Mouse (Mus musculus): ENCODE data around the gene Gtf3c1. TPM values are rescaled to one million over a fixed set of nuclear protein-coding genes. Genes with fewer than 3 reads are reported as not detected.

Gtf3c1 gene
- polyA plus RNA-seq, 1 experiment from 2014 or later: 50.6 TPM

DNA sequence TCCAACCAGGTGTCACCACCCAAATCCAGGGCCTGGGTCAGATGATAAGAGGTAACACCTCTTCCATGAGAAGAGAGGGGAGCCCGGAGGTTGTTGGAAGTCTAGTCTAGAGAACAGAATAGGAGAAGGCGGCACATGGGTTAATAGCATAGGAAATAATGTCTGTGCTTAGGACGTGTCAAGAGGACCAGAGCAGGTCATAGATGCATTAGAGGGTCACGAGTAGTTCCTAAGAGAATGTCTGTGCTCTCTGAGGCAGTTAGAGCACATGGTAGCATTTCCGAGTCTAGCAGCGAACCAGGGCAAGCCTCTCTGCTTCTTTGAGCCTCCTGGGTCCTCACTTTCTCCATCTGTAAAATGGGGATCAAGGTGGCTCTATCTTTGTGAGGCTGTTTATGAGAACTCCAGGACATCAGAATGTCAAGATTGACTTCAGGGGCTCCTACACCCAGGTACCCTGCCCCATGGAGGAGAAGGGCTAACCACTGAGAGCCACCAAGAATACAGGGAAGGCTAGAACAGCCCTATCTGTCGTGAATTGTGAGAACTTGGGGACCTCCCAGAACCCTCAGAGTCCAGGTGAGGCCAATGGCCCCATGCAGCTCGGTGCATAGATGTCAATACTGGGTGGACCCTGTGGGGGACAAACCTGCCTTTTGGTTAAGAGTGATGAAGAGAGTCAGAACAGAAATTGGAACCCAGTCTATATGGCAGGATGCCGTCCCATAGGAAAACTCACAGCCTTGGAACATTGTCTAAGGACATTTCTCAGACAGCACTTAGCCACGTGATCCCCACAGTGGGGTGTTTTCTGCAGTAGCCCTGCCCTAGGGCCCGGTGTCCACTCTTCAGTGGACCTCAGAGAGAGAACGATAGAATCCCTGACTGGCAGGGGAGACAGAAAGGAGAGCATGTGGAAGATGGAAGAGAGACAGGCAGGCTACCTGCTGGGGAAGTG lies 102.9 kb downstream of the Gtf3c1 start:
- H3K4me3 ChIP-seq: no peak overlapping the region
- H3K27ac ChIP-seq: no peak overlapping the region
- DNase-seq (ENCODE audit: low spot score): no peak
- H3K36me3 ChIP-seq: no peaks in the 10 kb centered on the region
- H3K4me1 ChIP-seq: peaks cover 3% of the 10 kb centered on the region; the same call in 1 of the 2 replicates
- H3K9me3 ChIP-seq (replicated peaks): no peaks in the 10 kb centered on the region
- WGBS: 85% methylated on average over 12 of the region's 12 CpGs
- no peaks in the 10 kb centered on the region for H3K27me3 ChIP-seq (ENCODE audit: low read depth, poor library complexity, severe bottlenecking)

DNA sequence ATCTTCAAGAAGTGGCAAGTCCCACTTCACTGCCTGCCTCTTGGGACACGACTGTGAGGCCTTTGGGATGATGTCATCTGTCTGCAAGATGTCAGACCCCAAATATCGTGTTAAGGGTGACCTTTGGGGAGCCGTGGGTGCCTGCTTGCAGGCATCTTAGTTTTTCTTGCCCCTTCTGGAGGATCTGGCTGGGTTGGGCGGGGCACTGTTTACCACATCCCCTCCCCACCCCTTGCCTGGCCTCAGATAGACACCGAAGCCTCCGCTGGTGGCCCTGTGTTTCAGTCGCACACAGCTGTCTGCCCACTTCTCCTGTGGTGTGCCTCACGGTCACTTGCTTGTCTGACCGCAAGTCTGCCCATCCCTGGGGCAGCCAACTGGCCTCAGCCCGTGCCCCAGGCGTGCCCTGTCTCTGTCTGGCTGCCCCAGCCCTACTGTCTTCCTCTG lies 104.4 kb downstream of the Gtf3c1 start, which contains the start of gene Il21r:
Il21r (plus strand) TSS at position 245 of the 447 bp plus-strand sequence.
- no peaks in the 10 kb centered on the region for H3K27me3 ChIP-seq (ENCODE audit: low read depth, poor library complexity, severe bottlenecking)
- 76% methylated on average over 11 of the region's 11 CpGs for WGBS
- peaks cover 3% of the 10 kb centered on the region; the same call in 1 of the 2 replicates for H3K4me1 ChIP-seq
- no peaks in the 10 kb centered on the region for H3K9me3 ChIP-seq (replicated peaks)
- DNase-seq (ENCODE audit: low spot score): no peak
- no peak within 1 kb of the TSS for H3K4me3 ChIP-seq
- H3K36me3 ChIP-seq: no peaks in the 10 kb centered on the region
- no peak within 1 kb of the TSS for H3K27ac ChIP-seq

- H3K9me3 ChIP-seq (replicated peaks): no peaks in the 10 kb centered on the region
- DNase-seq (ENCODE audit: low spot score): no peak
- no peak overlapping the region for H3K4me3 ChIP-seq
- WGBS: 86% methylated on average over 11 of the region's 11 CpGs
- no peaks in the 10 kb centered on the region for H3K27me3 ChIP-seq (ENCODE audit: low read depth, poor library complexity, severe bottlenecking)
- H3K36me3 ChIP-seq: no peaks in the 10 kb centered on the region
- H3K4me1 ChIP-seq: peaks cover 3% of the 10 kb centered on the region; the same call in 1 of the 2 replicates
- H3K27ac ChIP-seq: no peak overlapping the region
These were observed 105.6 kb downstream of the Gtf3c1 start for GRCm38 (mm10) chr7:125601821-125602448.

GRCm38 (mm10) chr7:125601280-125601670 lies 106.3 kb downstream of the Gtf3c1 start:
- H3K4me3 ChIP-seq: no peak overlapping the region
- H3K27me3 ChIP-seq (ENCODE audit: low read depth, poor library complexity, severe bottlenecking): no peaks in the 10 kb centered on the region
- no peak for DNase-seq (ENCODE audit: low spot score)
- H3K9me3 ChIP-seq (replicated peaks): no peaks in the 10 kb centered on the region
- 84% methylated on average over 6 of the region's 6 CpGs for WGBS
- H3K36me3 ChIP-seq: no peaks in the 10 kb centered on the region
- no peak overlapping the region for H3K27ac ChIP-seq
- peaks cover 3% of the 10 kb centered on the region; the same call in 1 of the 2 replicates for H3K4me1 ChIP-seq

DNA sequence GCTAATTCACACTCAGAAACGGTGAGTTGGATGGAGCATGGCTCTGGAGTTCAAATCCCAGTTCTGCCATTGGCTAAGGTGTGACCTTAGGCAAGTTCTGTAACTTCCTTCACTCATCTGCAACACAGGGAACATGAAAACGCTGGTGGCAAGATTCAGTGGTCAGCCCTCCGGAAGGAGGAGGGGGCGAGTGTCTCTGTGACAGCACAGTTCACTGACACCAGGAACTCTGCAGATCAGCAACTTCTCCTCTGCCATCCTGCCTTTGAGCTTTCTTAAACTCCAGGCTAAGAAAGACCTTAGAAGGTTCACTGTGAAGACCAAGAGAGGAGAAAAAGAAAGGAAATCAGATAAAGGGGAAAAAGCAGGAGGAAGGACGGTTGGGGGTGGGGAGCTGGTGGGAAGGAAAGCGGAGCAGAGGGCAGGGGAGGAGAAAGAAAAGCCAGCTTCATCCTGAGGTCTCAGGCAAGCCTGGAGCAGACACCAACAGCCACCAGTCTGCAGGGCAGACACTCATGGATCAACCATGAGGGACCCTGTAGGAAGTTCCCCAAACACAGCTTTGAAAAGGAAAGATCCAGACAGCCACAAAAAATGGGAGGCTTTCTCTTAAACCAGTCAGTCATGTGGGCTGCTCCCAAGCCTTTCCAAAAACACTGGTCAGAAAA lies 106.8 kb downstream of the Gtf3c1 start:
- Histone ChIP-seq H3K4me1 (peaks cover 3% of the 10 kb centered on the region; the same call in 1 of the 2 replicates), H3K36me3 (no peaks in the 10 kb centered on the region), H3K4me3 (no peak overlapping the region), H3K9me3 (replicated peaks) (no peaks in the 10 kb centered on the region), H3K27me3 (ENCODE audit: low read depth, poor library complexity, severe bottlenecking) (no peaks in the 10 kb centered on the region), H3K27ac (no peak overlapping the region)
- DNase-seq (ENCODE audit: low spot score): no peak
- WGBS: 52% methylated on average over 6 of the region's 6 CpGs

- Histone ChIP-seq H3K27ac (no peak overlapping the region), H3K4me1 (no peaks in the 10 kb centered on the region), H3K27me3 (ENCODE audit: low read depth, poor library complexity, severe bottlenecking) (no peaks in the 10 kb centered on the region), H3K9me3 (replicated peaks) (no peaks in the 10 kb centered on the region), H3K36me3 (no peaks in the 10 kb centered on the region), H3K4me3 (no peak overlapping the region)
- WGBS: 75% methylated on average over 10 of the region's 10 CpGs
- no peak for DNase-seq (ENCODE audit: low spot score)
These were observed 107.4 kb downstream of the Gtf3c1 start for GRCm38 (mm10) chr7:125600136-125600535.

DNA sequence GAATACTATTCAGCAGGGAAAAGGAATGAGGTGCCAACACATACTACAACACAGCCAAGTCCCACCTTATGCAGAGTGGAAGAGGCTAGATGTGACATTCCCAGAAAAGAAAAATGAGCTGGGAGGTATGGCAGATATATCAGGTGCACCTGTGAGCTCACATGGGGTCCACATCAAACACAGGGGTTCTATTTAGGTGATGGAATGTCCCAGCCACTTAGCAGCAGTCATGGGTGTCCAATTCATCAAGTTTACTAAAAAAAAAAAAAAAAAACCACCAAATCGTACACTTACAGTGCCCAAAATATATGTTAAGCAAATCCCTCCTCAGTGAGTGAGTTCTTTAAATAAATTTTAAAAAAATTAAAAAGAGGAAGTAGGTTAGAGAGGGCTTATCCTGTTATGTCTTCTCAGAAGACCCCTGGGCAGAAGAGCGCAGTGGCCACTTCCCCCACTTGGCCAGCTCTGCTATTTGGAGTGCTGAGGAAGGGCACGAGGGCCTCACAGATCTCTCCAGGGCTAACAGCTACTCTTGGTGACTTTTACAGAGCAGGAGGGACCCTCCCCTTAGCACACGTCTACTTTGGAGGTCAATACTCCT lies 108.1 kb downstream of the Gtf3c1 start:
- Histone ChIP-seq H3K36me3 (no peaks in the 10 kb centered on the region), H3K9me3 (replicated peaks) (no peaks in the 10 kb centered on the region), H3K4me3 (no peak overlapping the region), H3K4me1 (no peaks in the 10 kb centered on the region), H3K27ac (no peak overlapping the region), H3K27me3 (ENCODE audit: low read depth, poor library complexity, severe bottlenecking) (no peaks in the 10 kb centered on the region)
- 67% methylated on average over 4 of the region's 4 CpGs for WGBS
- DNase-seq (ENCODE audit: low spot score): no peak

GRCm38 (mm10) chr7:125597516-125598347 lies 109.8 kb downstream of the Gtf3c1 start:
- Histone ChIP-seq H3K9me3 (replicated peaks) (no peaks in the 10 kb centered on the region), H3K27me3 (ENCODE audit: low read depth, poor library complexity, severe bottlenecking) (no peaks in the 10 kb centered on the region), H3K27ac (no peak overlapping the region), H3K4me1 (no peaks in the 10 kb centered on the region), H3K36me3 (no peaks in the 10 kb centered on the region), H3K4me3 (no peak overlapping the region)
- DNase-seq (ENCODE audit: low spot score): no peak
- WGBS: 90% methylated on average over 11 of the region's 11 CpGs

DNA sequence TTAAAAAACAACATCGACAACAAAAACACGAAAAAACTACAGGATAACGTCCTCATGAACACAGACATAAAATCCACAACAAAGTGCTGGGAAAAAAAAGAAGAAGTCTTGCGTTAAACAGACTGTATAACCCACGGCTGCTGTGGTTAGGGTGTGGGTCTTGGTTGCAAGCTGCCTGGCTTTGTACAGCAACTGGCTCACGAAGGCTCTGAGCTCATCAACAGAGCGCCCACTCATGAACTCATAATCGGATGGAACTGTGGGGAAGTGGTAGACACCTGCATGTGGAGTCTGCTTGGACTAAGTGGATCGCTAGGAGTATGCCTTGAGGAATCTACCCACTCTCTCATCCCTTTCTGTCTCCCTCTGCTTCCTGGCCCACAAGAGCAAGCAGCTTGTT lies 110.5 kb downstream of the Gtf3c1 start:
- DNase-seq (ENCODE audit: low spot score): no peak
- Histone ChIP-seq H3K27ac (no peak overlapping the region), H3K9me3 (replicated peaks) (no peaks in the 10 kb centered on the region), H3K4me3 (no peak overlapping the region), H3K4me1 (no peaks in the 10 kb centered on the region), H3K27me3 (ENCODE audit: low read depth, poor library complexity, severe bottlenecking) (no peaks in the 10 kb centered on the region), H3K36me3 (no peaks in the 10 kb centered on the region)
- WGBS: 93% methylated on average over 9 of the region's 9 CpGs

GRCm38 (mm10) chr7:125596406-125596805 lies 111.2 kb downstream of the Gtf3c1 start:
- no peak overlapping the region for H3K27ac ChIP-seq
- 80% methylated on average over 3 of the region's 3 CpGs for WGBS
- no peaks in the 10 kb centered on the region for H3K27me3 ChIP-seq (ENCODE audit: low read depth, poor library complexity, severe bottlenecking)
- H3K4me3 ChIP-seq: no peak overlapping the region
- H3K4me1 ChIP-seq: no peaks in the 10 kb centered on the region
- no peaks in the 10 kb centered on the region for H3K36me3 ChIP-seq
- no peak for DNase-seq (ENCODE audit: low spot score)
- no peaks in the 10 kb centered on the region for H3K9me3 ChIP-seq (replicated peaks)

GRCm38 (mm10) chr7:125593831-125594230 lies 113.7 kb downstream of the Gtf3c1 start:
- Histone ChIP-seq H3K36me3 (no peaks in the 10 kb centered on the region), H3K27me3 (ENCODE audit: low read depth, poor library complexity, severe bottlenecking) (no peaks in the 10 kb centered on the region), H3K9me3 (replicated peaks) (no peaks in the 10 kb centered on the region), H3K27ac (no peak overlapping the region), H3K4me3 (no peak overlapping the region), H3K4me1 (no peaks in the 10 kb centered on the region)
- no peak for DNase-seq (ENCODE audit: low spot score)
- WGBS: 90% methylated on average over 4 of the region's 4 CpGs

All from limb, embryonic 10.5 days (tissue).